Mouse (Mus musculus) embryo, embryonic 11 days (tissue): ENCODE results near the gene Ablim2.

Experiments
- DNase-seq: peaks from one replicate; pipeline ENCODE4 v3.0.0-alpha.2; 2015

Ablim2 gene

GRCm38 (mm10) chr5:35739536-35740278 is 18.0 kb upstream of the Ablim2 start, which contains the start of gene Sh3tc1:
Gene Sh3tc1, minus strand, starts transcription at chr5:35739987.
- peak; percentile 20 for DNase-seq

DNA sequence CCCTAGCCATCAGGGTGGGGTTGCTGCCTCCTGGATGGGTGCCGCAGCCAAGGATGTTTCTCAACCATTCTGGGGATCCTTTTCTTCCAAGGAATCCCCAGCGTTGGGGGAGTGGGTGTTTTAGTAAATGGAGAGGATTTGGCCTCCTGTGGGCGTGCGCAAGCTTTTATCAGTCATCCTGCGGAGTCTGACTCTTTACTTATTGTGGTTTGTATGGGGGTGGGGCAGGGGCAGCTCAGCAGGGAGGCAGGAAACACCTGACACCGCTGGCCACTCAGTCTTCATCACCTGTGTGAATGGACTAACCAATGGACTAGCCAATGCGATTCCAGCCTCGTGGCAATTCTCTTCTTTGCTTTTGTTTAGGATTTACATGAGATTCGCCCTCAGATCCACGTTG is 17.0 kb upstream of the Ablim2 start:
- DNase-seq: no peak

DNA sequence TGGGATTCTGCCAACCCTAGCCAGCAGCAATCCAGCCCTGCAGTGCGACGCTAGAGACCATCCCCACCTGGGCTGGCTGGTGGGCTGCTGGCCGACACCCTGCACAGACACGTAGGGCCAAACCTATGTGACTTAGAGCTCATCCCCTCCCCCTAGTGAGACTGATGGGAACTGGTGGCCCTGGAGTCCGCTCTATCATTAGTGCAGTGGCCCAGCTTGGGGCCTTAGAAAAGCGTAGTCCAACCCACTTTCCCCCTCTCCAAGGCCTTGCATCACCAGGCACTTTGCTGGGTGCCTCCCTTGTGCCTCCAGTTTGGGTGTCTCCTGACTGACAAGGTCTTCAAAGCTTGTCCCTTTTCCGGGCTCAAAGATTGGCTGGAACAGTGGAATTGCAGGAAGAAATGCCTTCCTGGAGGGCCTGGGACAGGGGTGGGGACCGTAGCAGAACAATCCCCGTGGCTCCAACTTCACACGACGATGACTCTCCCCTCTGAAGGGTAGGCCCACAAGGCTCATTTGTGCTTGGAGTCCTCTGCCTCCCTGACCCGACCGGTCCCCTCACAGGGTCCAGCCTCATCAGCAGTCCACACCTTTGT is 16.4 kb upstream of the Ablim2 start:
- no peak for DNase-seq

DNA sequence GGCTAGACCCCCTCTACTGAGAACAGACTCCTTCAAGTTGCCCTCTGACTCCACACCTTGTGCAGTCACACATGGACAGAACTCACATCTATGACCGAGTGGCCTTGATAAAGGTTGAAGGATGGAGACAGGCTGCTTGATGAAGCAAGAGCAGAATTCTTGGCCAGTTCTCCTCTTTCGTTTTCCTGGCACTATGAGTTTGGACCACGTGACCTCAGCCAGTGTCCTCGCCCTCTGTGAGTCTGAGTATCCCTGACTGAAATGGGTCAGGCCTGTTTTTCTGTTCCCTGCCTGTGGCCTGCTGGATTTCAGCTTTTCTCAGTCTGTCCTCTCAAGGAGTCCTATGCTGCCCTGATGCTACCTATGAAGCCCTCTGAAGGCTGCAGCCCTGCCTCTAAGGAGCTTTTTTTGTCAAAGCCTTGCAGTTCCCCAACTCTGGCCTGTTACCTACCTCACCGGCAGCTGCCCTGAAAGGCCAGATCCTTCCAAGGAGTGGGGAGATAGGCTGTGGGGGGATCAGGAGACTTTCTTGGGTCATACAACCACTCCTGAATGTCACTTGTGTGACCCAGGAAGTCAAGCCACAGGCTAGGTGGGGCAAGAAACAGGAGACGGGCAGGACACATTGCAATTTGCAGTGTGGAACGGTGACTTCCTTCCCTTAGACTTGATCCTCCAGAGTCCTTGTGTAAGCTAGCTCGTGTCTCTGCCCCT is 14.3 kb upstream of the Ablim2 start:
- DNase-seq: no peak

DNA sequence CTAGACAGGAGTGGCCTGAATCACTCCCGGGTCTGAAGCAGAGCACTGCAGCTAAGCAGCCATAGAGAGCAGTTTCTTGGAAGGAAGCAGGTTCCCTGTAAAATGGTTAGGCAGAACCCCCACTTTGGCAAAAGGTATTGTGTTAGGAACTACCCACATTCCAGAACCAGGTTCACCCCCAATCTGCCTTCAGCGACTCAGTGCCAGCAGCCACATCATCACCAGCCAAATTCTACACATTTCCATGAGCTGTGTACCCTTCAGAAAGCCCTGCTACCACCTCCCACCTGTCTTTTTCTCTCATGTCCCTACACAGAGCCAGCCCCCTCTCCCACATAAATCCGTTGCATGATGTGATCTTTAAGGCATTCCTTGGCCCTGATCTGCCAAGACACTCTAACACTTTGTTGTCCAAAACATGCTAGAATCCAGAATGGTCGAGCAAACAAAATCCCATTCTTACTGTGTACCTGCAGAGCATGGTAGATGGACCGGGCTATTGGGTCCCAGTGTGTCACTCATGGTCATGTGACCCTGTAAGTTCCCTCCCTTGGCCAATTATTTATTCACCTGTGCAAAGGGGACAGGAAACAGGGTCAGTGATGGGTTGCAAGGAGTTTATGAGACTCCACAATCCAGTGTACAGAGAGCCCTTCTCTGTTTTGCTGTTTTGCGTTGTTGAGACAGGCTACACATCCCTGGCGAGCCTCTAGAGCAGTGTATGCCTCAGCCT is 13.5 kb upstream of the Ablim2 start:
- DNase-seq: no peak

DNA sequence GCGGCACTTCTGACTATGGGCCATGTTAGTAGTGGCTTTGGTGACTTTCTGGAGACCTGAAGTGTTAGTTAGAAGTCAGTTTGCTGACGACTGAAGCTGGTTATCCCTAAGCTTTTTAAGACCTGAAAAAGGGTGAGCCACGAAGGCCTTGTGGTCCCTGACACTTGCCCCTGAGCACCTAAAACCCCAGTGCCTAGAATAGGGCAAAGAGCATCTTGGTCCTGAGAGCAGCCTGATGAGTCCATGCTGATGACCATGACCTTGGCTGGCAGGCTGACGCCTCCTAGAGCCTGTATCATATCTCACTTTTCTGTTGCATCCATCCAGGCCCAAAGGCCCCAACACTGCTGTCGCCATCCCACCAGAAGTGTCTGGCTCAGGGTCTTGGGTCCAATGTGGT is 12.3 kb upstream of the Ablim2 start:
- DNase-seq: no peak

DNA sequence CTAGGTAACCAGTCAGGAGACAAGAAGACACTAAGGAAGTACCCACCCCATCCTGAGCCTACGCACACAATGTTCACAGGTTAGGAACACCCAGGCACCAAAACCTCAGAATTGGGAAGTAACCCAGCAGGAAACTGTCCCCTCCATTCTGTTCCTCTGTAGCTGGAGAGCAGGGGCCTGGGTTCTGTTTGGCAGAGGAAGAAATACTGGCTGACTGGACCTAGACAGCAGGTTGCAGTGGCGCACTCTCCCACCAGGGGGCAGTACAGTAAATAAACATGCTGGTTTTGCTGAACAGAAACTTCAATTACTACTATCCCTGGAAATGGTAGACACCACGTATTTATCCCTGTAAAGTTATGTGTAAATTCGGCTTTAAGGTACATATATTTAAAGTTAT is 10.8 kb upstream of the Ablim2 start:
- peak; percentile 69 for DNase-seq

DNA sequence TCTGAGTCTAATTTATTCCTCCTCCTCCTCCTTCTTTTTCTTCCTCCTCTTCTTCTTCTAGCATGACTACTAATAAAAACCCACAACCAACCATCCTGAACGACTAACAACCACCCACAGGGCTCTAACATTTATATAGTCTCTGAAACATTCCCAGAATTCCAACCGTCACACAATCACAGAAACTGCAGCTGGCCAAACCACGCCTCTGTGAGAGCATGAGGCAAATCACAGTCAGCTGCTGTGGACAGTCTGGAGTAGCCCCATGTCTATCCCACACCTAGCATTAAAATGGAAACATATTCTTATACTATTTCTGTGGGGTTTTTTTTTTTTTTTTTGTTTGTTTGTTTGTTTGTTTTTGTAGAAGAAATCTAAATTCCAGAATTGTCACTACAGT is 8.3 kb upstream of the Ablim2 start:
- DNase-seq: no peak

- DNase-seq: no peak
These were observed 7.7 kb upstream of the Ablim2 start for GRCm38 (mm10) chr5:35750026-35750425.

- DNase-seq: no peak
These were observed 6.7 kb upstream of the Ablim2 start for GRCm38 (mm10) chr5:35751016-35751415.

DNA sequence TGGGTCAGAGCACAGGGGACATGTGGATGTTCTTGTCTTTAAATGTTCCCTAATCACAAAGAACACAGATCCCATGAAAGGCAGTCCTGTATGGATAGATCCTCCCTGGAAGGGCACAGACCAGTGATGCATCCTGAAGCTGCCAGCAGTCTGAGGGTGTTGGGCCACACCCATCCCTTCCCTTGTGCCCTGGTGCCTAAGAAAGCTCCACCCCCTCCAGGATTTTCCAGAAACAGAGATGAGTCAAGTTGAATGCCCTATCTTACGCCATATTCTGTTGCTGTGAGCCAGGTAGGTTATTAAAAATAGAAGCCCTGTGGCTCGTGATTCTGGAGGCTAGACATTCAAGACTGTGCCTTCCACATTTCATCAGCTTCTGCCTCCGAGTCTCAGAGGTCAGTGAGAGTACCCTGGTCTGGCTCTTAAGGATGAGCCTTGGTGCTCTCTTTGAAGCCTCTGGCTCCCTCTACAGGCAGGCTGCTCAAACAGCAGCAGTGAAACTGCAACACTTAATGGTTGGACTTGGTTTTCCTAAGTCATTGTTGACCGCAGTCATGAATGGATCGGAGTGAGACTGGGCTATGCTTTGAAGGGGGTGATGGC is 2.4 kb upstream of the Ablim2 start:
- peak; percentile 85 for DNase-seq

GRCm38 (mm10) chr5:35756020-35756419 is 1.7 kb upstream of the Ablim2 start:
- DNase-seq: no peak

GRCm38 (mm10) chr5:35756997-35757638 is 562 bp upstream of the Ablim2 start:
- peak; percentile 18 for DNase-seq

DNA sequence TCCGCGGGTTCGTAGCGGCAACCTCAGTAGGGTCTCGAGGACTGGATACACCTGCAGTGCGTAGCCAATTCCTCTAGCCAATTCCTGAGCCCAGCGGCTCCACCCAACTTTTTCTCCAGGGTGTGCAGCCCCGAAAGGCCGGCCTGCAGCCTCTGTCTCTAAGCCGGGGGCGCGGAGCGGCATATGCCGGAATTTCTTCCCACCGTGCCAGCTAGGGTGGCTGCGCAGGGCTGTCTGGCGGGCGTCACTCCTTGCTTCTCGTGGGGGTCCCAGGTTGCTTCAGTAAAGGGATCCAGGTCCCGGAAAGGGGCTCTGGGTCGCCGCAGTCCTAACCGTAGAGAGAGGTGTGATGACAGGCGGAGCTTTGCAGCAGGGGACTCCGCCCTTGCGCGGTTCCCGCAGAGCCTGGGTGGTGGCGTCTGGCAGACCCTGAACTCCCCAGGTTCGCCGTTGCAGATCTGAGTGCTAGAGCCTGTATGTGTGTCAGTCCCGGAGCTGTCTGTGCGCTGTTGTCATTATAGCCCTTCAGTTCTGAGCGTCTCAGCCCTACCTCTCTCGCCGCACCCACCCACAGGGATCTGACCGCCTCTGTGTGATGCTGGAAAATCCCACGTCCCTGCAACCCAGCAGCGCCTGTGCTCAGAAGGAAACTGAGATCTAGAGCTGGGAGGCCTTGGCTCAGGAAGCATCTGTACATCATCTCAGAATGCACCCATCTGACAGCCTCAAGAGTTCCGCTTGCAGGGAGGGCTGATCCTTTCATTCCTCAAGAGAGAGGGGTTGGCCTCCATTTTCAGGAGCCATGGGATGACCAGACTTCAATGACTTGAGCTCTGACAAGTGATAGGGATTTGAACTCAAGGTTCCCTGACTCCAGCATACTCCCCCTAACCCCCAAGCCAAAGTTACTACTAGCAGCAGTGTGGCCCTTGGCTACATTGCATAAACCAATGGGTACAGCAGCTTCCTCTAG is 687 bp downstream of the Ablim2 start:
- no peak for DNase-seq

DNA sequence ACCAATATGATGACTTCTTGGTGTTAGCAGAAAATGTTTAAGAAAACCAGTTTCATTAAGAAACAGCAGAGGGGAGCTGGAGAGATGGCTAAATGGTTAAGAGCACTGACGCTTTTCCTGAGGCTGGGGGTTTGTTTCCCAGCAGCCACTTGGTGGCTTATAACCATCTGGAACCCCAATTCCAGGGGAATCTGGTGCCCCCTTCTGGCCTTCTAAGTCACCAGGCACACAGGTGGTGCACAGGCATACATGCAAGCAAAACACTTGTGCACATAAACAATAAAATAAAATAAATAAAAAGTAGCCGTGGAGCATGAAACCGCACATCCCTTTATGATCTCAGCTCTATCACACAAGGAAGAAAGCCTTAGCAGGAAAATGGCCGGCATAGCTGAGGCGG is 3.6 kb downstream of the Ablim2 start:
- DNase-seq: no peak

DNA sequence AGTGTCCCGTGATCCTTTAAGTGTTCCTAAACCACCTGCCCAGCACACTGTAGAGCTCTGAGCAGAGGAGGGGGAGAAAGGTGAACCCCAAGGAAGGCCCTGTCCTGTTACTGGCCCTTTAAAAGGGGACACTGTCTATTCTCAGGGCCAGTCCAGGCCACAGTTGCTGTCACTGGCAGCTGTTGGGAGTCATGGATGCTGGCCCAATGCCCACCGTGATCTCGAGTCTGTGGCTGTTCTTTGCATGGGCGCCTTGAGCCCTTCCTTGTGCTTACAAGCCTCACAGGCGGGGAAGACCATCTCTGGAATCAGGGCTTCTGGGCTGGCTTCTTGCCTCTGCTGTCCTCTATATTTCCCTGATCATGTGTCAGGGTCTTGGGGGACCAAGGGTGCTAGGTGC is 4.7 kb downstream of the Ablim2 start:
- DNase-seq: no peak

- no peak for DNase-seq
These were observed 5.2 kb downstream of the Ablim2 start for GRCm38 (mm10) chr5:35762850-35763249.

- DNase-seq: no peak
These were observed 8.2 kb downstream of the Ablim2 start for GRCm38 (mm10) chr5:35765909-35766308.

DNA sequence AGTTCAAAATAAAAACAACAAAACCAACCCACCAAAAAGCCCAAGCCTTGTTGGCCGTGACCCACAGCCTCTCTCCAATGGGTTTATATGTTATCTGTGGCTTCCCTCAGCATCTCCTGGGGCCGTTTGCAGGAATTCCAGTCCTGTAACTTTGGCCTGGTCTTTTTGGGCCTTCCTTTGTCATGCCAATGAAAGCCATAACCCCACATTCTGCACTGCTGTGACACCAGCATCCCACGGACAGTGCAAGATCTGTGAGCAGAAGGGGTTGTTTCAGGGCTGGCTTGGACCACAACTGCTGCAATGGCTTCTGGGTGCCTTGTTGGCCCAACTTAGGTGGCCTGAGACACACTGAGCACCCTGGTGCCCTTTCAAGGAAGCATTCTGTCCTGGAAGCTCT is 10.8 kb downstream of the Ablim2 start:
- no peak for DNase-seq

DNA sequence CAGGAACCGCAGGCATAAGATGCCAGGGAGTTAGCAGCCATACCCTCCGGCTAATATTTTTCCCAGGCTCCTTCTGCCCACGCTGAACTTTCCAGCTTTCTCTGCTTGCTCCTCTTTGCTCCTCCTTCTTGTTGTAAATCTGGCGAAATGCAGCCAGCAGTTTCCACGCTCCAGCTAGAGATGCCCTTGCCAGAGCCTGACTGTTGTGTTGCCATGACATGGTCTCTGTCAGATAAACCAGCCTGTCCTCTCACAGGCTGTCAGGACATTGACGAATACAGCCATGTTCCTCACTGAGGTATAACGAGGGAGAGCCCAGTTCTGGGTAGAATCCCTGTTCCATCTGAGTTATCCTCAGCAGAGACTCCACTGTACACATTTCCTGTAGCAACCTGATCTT is 11.3 kb downstream of the Ablim2 start:
- no peak for DNase-seq

DNA sequence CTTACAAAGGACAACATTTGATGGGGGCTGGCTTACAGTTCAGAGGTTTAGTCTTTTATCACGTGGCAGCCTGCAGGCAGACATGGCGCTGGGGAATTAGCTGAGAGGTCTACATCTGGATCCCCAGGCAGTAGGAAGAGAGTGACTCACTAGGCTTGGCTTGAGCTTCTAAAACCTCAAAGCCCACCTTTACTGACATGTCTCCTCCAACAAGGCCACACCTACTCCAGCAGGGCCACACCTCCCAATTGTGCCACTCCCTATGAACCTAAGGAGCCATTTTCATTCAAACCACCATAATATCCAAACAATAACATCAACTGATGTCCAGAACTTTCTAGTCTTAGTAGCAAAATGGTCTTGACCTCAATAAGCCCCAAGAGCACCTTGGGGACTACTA is 12.6 kb downstream of the Ablim2 start:
- DNase-seq: no peak
